Mouse (Mus musculus) spleen, postnatal 36 days (tissue): ENCODE results near the gene Mgat1.
"Not testable (repeated sequence)": the region's sequence is repeated elsewhere in the genome, so short reads cannot be mapped to it uniquely, and the experiment has no call there.

ENCODE experiments used
- DNase-seq, 2 experiments: peaks; one replicate each; pipeline ENCODE4 v3.0.0; 2022; ENCODE audit warnings: low spot score in 2 of 2, mixed read lengths in 1 of 2

Gene Mgat1

GRCm38 (mm10) chr11:49264081-49264480, 20.1 kb downstream of the Mgat1 start:
- no peak for DNase-seq

- no peak for DNase-seq
Observed at GRCm38 (mm10) chr11:49264622-49265021, 20.6 kb downstream of the Mgat1 start.

GRCm38 (mm10) chr11:49265101-49265500, 21.1 kb downstream of the Mgat1 start:
- DNase-seq = no peak

GRCm38 (mm10) chr11:49266671-49267070, 22.7 kb downstream of the Mgat1 start:
- no peak for DNase-seq

- DNase-seq = no peak
Observed at GRCm38 (mm10) chr11:49267316-49267715, 23.3 kb downstream of the Mgat1 start.

- DNase-seq = no peak
Observed at GRCm38 (mm10) chr11:49267970-49268579, 24.1 kb downstream of the Mgat1 start.

- DNase-seq = peak; percentile 51 to 70
Observed at GRCm38 (mm10) chr11:49269761-49270160, 25.8 kb downstream of the Mgat1 start.

- no peak for DNase-seq
Observed at GRCm38 (mm10) chr11:49270368-49270767, 26.4 kb downstream of the Mgat1 start.

- DNase-seq = peak; percentile 35 to 39
Observed at GRCm38 (mm10) chr11:49271334-49271733, 27.3 kb downstream of the Mgat1 start.

GRCm38 (mm10) chr11:49273834-49274519, 30.0 kb downstream of the Mgat1 start:
- DNase-seq = no peak

GRCm38 (mm10) chr11:49278222-49278621, 34.2 kb downstream of the Mgat1 start, which contains the start of gene Olfr1393:
Olfr1393 (plus strand) TSS chr11:49278304.
- DNase-seq = no peak

GRCm38 (mm10) chr11:49284982-49285381, 41.0 kb downstream of the Mgat1 start, which contains the start of gene Olfr1392:
Olfr1392 (plus strand) TSS chr11:49285282.
- DNase-seq = not testable (repeated sequence)

GRCm38 (mm10) chr11:49287251-49287650, 43.3 kb downstream of the Mgat1 start:
- DNase-seq = no peak

- DNase-seq = no peak
Observed at GRCm38 (mm10) chr11:49292777-49293176, 48.8 kb downstream of the Mgat1 start.

GRCm38 (mm10) chr11:49304441-49304840, 60.5 kb downstream of the Mgat1 start, which contains the start of gene Olfr10:
Olfr10 (plus strand) TSS chr11:49304741.
- DNase-seq = no peak

GRCm38 (mm10) chr11:49308547-49308946, 64.6 kb downstream of the Mgat1 start:
- DNase-seq = not testable (repeated sequence)
